In the genomic region with DNA sequence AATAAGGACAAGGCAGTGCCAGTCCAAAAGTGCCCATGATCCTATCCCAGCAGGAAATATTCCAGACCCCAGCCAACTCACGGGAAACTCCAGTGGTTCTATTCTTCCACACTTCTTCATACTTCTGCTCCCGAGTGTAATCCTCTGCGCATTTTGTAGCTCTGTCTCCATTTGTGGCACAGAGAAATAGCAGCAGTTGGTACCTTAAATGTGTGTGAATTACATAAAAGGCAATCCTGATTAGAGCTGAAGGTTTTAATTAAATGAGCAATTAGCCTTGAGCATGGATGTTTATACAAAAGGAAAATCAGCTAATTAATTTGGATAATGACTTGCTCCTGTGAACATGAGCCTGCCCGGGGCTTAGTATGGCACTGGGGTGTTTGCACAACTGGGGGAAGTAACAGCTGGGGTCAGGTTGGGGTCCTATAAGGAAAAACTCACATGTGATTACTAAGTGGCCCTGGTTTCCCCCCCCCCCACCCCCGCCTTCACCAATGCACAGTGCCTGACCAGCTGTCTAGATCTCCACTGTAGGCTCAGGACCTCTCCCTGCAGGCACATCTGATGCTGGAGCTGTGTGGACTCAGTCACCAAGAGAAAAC, we compare ENCODE assay signal across 21 mouse cellular contexts.
DNase-seq lines count a peak whose midpoint lies in the region; ATAC-seq lines count a peak whose summit lies in the region.
"Had no signal": no experiment of that assay in that cellular context is flagged by ENCODE, and none has a peak within 500 bp of the region (broad histone marks: within the 10 kb centered on the region; RNA-seq: fewer than 3 reads in every experiment).

No protein-coding gene starts in this region.

- 32% methylated on average over 5 of the region's 5 CpGs for WGBS in forebrain, embryonic 11.5 days
- 55% methylated on average over 5 of the region's 5 CpGs for WGBS in forebrain, embryonic 10.5 days
- 58% methylated on average over 5 of the region's 5 CpGs for WGBS in midbrain, embryonic 15.5 days
- WGBS in midbrain, embryonic 10.5 days, result 74% methylated on average over 5 of the region's 5 CpGs
- WGBS in forebrain, embryonic 14.5 days, result 8% methylated on average over 5 of the region's 5 CpGs

- H3K4me3 ChIP-seq in forebrain, embryonic 11.5 days (ENCODE audit: low read depth, low read length), result no peak overlapping the region
- no peak overlapping the region for H3K4me3 ChIP-seq in forebrain, embryonic 10.5 days
- no peak overlapping the region for H3K4me3 ChIP-seq in midbrain, embryonic 15.5 days
- no peak overlapping the region for H3K4me3 ChIP-seq in midbrain, embryonic 10.5 days
- H3K4me3 ChIP-seq in forebrain, embryonic 14.5 days (ENCODE audit: low read depth, low read length), result no peak overlapping the region

- no peak overlapping the region for H3K9ac ChIP-seq in forebrain, embryonic 11.5 days (ENCODE audit: low read length)
- H3K9ac ChIP-seq in midbrain, embryonic 15.5 days, result no peak overlapping the region
- no peak overlapping the region for H3K9ac ChIP-seq in forebrain, embryonic 14.5 days (ENCODE audit: low read length)

- no peaks in the 10 kb centered on the region for H3K36me3 ChIP-seq in forebrain, embryonic 11.5 days (ENCODE audit: control insufficient read depth, insufficient read depth, low read length)
- H3K36me3 ChIP-seq in forebrain, embryonic 10.5 days (replicated peaks), result no peaks in the 10 kb centered on the region
- no peaks in the 10 kb centered on the region for H3K36me3 ChIP-seq in midbrain, embryonic 15.5 days (replicated peaks)
- no peaks in the 10 kb centered on the region for H3K36me3 ChIP-seq in midbrain, embryonic 10.5 days
- H3K36me3 ChIP-seq in forebrain, embryonic 14.5 days (ENCODE audit: control insufficient read depth, insufficient read depth, low read length), result no peaks in the 10 kb centered on the region

- no peak overlapping the region for H3K4me2 ChIP-seq in forebrain, embryonic 11.5 days (ENCODE audit: low read depth, low read length, severe bottlenecking)
- no peak overlapping the region for H3K4me2 ChIP-seq in midbrain, embryonic 15.5 days
- H3K4me2 ChIP-seq in forebrain, embryonic 14.5 days (ENCODE audit: low read length), result no peak overlapping the region
- H3K4me2 ChIP-seq: heart, embryonic 11.5 days had no signal

- no peaks in the 10 kb centered on the region for H3K9me3 ChIP-seq in forebrain, embryonic 11.5 days (ENCODE audit: control insufficient read depth, low read length)
- peaks cover 5% of the 10 kb centered on the region; the same call in 1 of the 2 replicates for H3K9me3 ChIP-seq in forebrain, embryonic 10.5 days
- no peaks in the 10 kb centered on the region for H3K9me3 ChIP-seq in midbrain, embryonic 15.5 days
- no peaks in the 10 kb centered on the region for H3K9me3 ChIP-seq in midbrain, embryonic 10.5 days (replicated peaks)
- H3K9me3 ChIP-seq in forebrain, embryonic 14.5 days (replicated peaks; ENCODE audit: control insufficient read depth, low read length), result no peaks in the 10 kb centered on the region

- H3K27ac ChIP-seq in forebrain, embryonic 11.5 days (ENCODE audit: low read depth, low read length), result no peak overlapping the region
- no peak overlapping the region for H3K27ac ChIP-seq in forebrain, embryonic 10.5 days
- H3K27ac ChIP-seq in midbrain, embryonic 15.5 days, result no peak overlapping the region
- no peak overlapping the region for H3K27ac ChIP-seq in midbrain, embryonic 10.5 days (replicated peaks)
- H3K27ac ChIP-seq in forebrain, embryonic 14.5 days (ENCODE audit: low read depth, low read length), result no peak overlapping the region

- no peaks in the 10 kb centered on the region for H3K4me1 ChIP-seq in forebrain, embryonic 11.5 days (replicated peaks; ENCODE audit: control insufficient read depth, insufficient read depth, low read length)
- peaks cover 7% of the 10 kb centered on the region for H3K4me1 ChIP-seq in forebrain, embryonic 10.5 days
- no peaks in the 10 kb centered on the region; the same call in 1 of the 2 replicates for H3K4me1 ChIP-seq in midbrain, embryonic 15.5 days
- H3K4me1 ChIP-seq in midbrain, embryonic 10.5 days, result no peaks in the 10 kb centered on the region
- H3K4me1 ChIP-seq in forebrain, embryonic 14.5 days (ENCODE audit: control insufficient read depth, insufficient read depth, low read length), result 0 out of 2 replicates have a peak, but pooled peaks cover 3% of the 10 kb centered on the region

- ATAC-seq in forebrain, embryonic 11.5 days (replicated peaks; ENCODE audit: low FRiP score), result peak; percentile 82
- ATAC-seq in midbrain, embryonic 15.5 days (replicated peaks), result 0 out of 2 replicates have a peak, but pooled peaks have one; percentile 27
- ATAC-seq in forebrain, embryonic 14.5 days, result peak; percentile 83
- ATAC-seq: activated CD4-positive, CD25-positive, alpha-beta regulatory T cell, adult 4 months; lung, postnatal 0 days; Patski had no signal

- H3K27me3 ChIP-seq in forebrain, embryonic 11.5 days (ENCODE audit: control insufficient read depth, insufficient read depth, low read length), result peaks cover 41% of the 10 kb centered on the region
- H3K27me3 ChIP-seq in forebrain, embryonic 10.5 days (ENCODE audit: poor library complexity, severe bottlenecking), result peaks cover 92% of the 10 kb centered on the region
- H3K27me3 ChIP-seq in midbrain, embryonic 15.5 days (replicated peaks), result no peaks in the 10 kb centered on the region
- H3K27me3 ChIP-seq in midbrain, embryonic 10.5 days (ENCODE audit: low read depth, poor library complexity, severe bottlenecking), result no peaks in the 10 kb centered on the region
- 0 out of 2 replicates have a peak, but pooled peaks cover 11% of the 10 kb centered on the region for H3K27me3 ChIP-seq in forebrain, embryonic 14.5 days (replicated peaks; ENCODE audit: control insufficient read depth, insufficient read depth, low read length)
- H3K27me3 ChIP-seq: Patski had no signal

- peak; percentile 62 for DNase-seq in forebrain, embryonic 11.5 days (ENCODE audit: low spot score)
- no peak for DNase-seq in forebrain, embryonic 10.5 days (ENCODE audit: extremely low spot score, low spot score)
- no peak for DNase-seq in midbrain, embryonic 10.5 days (ENCODE audit: low spot score)
- peak; percentile 80 for DNase-seq in forebrain, embryonic 14.5 days (ENCODE audit: low spot score)
- DNase-seq in retina, postnatal 1 day, result peak; percentile 73
- no peak for DNase-seq in urinary bladder, adult 18-20 months (ENCODE audit: low spot score in 2 of 2)
- DNase-seq in thymus, adult 18-20 months, result no peak
- DNase-seq: adrenal gland, postnatal 10 days; cerebellum, adult 11 months; cerebellum, postnatal 10 days; heart, postnatal 14 days; kidney, adult 18-20 months; kidney, postnatal 10 days; left cerebral cortex, postnatal 4 days; liver; right cerebral cortex, postnatal 25 days had no signal

Comparison
In these comparisons a context has a peak if more than half of its experiments do, and no peak if none do; other contexts are left out.
1. DNase-seq: peak in forebrain, embryonic 11.5 days (single experiment), forebrain, embryonic 14.5 days (single experiment) and retina, postnatal 1 day (single experiment); none in forebrain, embryonic 10.5 days (single experiment), midbrain, embryonic 10.5 days (single experiment), urinary bladder, adult 18-20 months (0 of 2) and thymus, adult 18-20 months (0 of 2).
2. ATAC-seq: peak in every context shown above with its lines; median percentile 83 in forebrain, embryonic 14.5 days; 82 in forebrain, embryonic 11.5 days; 27 in midbrain, embryonic 15.5 days.